Mouse (Mus musculus) layer of hippocampus, adult 9-10 months (tissue): ENCODE results near the gene Rnf13.

Experiments used
- DNase-seq: peaks from one replicate; pipeline ENCODE4 v3.0.0; 2022; ENCODE audit warnings: low spot score

Gene Rnf13

GRCm38 (mm10) chr3:57845786-57846661 is 110.2 kb downstream of the Rnf13 start:
- no peak for DNase-seq

- DNase-seq, result no peak
These were observed 110.7 kb downstream of the Rnf13 start for GRCm38 (mm10) chr3:57846662-57846911.

GRCm38 (mm10) chr3:57846912-57847759 is 111.3 kb downstream of the Rnf13 start:
- no peak for DNase-seq

- DNase-seq, result no peak
These were observed 111.9 kb downstream of the Rnf13 start, which contains the start of gene Pfn2 for GRCm38 (mm10) chr3:57847760-57848185. Gene Pfn2 (minus strand): TSS chr3:57848079.

GRCm38 (mm10) chr3:57882945-57883344 is 147.1 kb downstream of the Rnf13 start:
- DNase-seq, result peak; percentile 3
